Mouse (Mus musculus) lung, postnatal 0 days (tissue): ENCODE results near the gene Fbxl18. TPM values are rescaled to one million over a fixed set of nuclear protein-coding genes. Genes with fewer than 3 reads are reported as not detected.

ENCODE experiments used
- ATAC-seq: fragments of 200-750 bp; cut with Nextera tagmentation; 2 replicates; pipeline ENCODE4 v1.8.0; 2017; ENCODE audit warnings: moderate library complexity
- DNase-seq: peaks from one replicate; pipeline ENCODE4 v3.0.0-alpha.2; 2016; ENCODE audit warnings: low spot score
- H3K27ac ChIP-seq: fragments of 300-500 bp; sonication (generic); 2 replicates; pipeline ENCODE4 v1.5.1; 2014; ENCODE audit warnings: antibody characterized with exemption, mild to moderate bottlenecking, low read length, mixed read lengths
- H3K27me3 ChIP-seq: fragments of 300-500 bp; sonication (generic); replicated peaks from 2 replicates; pipeline ENCODE4 v1.6.1; 2014; ENCODE audit warnings: low read length, mixed read lengths; ENCODE audit not compliant: insufficient read depth
- H3K36me3 ChIP-seq: fragments of 300-500 bp; sonication (generic); 2 replicates; pipeline ENCODE4 v1.6.1; 2014; ENCODE audit warnings: low read length, mixed read lengths; ENCODE audit not compliant: insufficient read depth
- H3K4me1 ChIP-seq: fragments of 300-500 bp; sonication (generic); 2 replicates; pipeline ENCODE4 v1.6.1; 2014; ENCODE audit warnings: antibody characterized with exemption, low read depth, low read length, mixed read lengths; ENCODE audit not compliant: insufficient read depth
- H3K4me2 ChIP-seq: fragments of 300-500 bp; sonication (generic); replicated peaks from 2 replicates; pipeline ENCODE4 v1.6.1; 2014; ENCODE audit warnings: low read depth, mild to moderate bottlenecking, low read length, moderate library complexity, mixed read lengths
- H3K4me3 ChIP-seq: fragments of 300-500 bp; sonication (generic); 2 replicates; pipeline ENCODE4 v1.5.1; 2014; ENCODE audit warnings: low read depth, low read length
- H3K9ac ChIP-seq: fragments of 300-500 bp; sonication (generic); replicated peaks from 2 replicates; pipeline ENCODE4 v1.6.1; 2014; ENCODE audit warnings: low read depth, mild to moderate bottlenecking
- H3K9me3 ChIP-seq: fragments of 300-500 bp; sonication (generic); 2 replicates; pipeline ENCODE4 v1.6.1; 2016; ENCODE audit warnings: low read length, mixed read lengths
- CTCF ChIP-seq: IDR thresholded peaks from 2 replicates; pipeline ENCODE4 v1.5.1; 2016; ENCODE audit warnings: antibody characterized with exemption, mild to moderate bottlenecking
- EP300 ChIP-seq: IDR thresholded peaks from 2 replicates; pipeline ENCODE4 v1.6.1; 2016; ENCODE audit warnings: antibody characterized with exemption, mild to moderate bottlenecking, control low read depth
- WGBS: fragments of 180-500 bp; shearing (Covaris S2); extraction: QIAGEN DNeasy Blood & Tissue Kit; methylation state at CpG from one replicate; pipeline ENCODE4 v1.1.7; 2014; 5-methylcytosine and 5-hydroxymethylcytosine counted together
- polyA plus RNA-seq: library from polyadenylated mRNA; unstranded; fragments of >200 nt; fragmentation: Nextera tagmentation; extraction: Ambion mirVana; gene quantifications from 2 replicates; pipeline ENCODE4 v1.2.1, GENCODE M21; 2015

Fbxl18 gene
- polyA plus RNA-seq, 1 experiment from 2014 or later = 6.3 TPM

- ATAC-seq (peak; percentile 61), DNase-seq (peak; percentile 71)
- Histone ChIP-seq H3K27me3 (no peaks in the 10 kb centered on the region), H3K36me3 (no peaks in the 10 kb centered on the region), H3K4me2 (no peak overlapping the region), H3K27ac (no peak overlapping the region), H3K9ac (no peak overlapping the region), H3K9me3 (no peaks in the 10 kb centered on the region), H3K4me3 (no peak overlapping the region), H3K4me1 (no peaks in the 10 kb centered on the region)
- 76% methylated on average over 8 of the region's 8 CpGs for WGBS
- TF ChIP-seq EP300 = no peak
- no peak for TF ChIP-seq CTCF
These were observed 61.4 kb downstream of the Fbxl18 start for GRCm38 (mm10) chr5:142833646-142834438.

- H3K4me2 ChIP-seq = no peak overlapping the region
- TF ChIP-seq EP300 (no peak), CTCF (no peak)
These were observed 69.1 kb downstream of the Fbxl18 start for GRCm38 (mm10) chr5:142826131-142826530.

GRCm38 (mm10) chr5:142825665-142826064, 69.6 kb downstream of the Fbxl18 start:
- H3K36me3 ChIP-seq = no peaks in the 10 kb centered on the region
- no peak overlapping the region for H3K4me3 ChIP-seq
- ATAC-seq = no peak
- no peak for TF ChIP-seq EP300
- no peak for TF ChIP-seq CTCF
- WGBS = 74% methylated on average over 5 of the region's 5 CpGs
- DNase-seq = no peak
- no peak overlapping the region for H3K9ac ChIP-seq
- H3K27me3 ChIP-seq = no peaks in the 10 kb centered on the region
- no peak overlapping the region for H3K27ac ChIP-seq
- H3K9me3 ChIP-seq = no peaks in the 10 kb centered on the region
- H3K4me2 ChIP-seq = no peak overlapping the region
- peaks cover 3% of the 10 kb centered on the region; the same call in 1 of the 2 replicates for H3K4me1 ChIP-seq

More at GRCm38 (mm10) chr5:142826131-142826530, 69.1 kb downstream of the Fbxl18 start:
- Histone ChIP-seq H3K4me1 (peaks cover 3% of the 10 kb centered on the region; the same call in 1 of the 2 replicates), H3K4me3 (no peak overlapping the region), H3K27me3 (no peaks in the 10 kb centered on the region), H3K9me3 (no peaks in the 10 kb centered on the region), H3K36me3 (no peaks in the 10 kb centered on the region), H3K9ac (no peak overlapping the region), H3K27ac (no peak overlapping the region)
- no peak for DNase-seq
- 81% methylated on average over 4 of the region's 4 CpGs for WGBS
- ATAC-seq = no peak

- Histone ChIP-seq H3K9ac (no peak overlapping the region), H3K4me2 (peak overlapping the region; percentile 88), H3K9me3 (no peaks in the 10 kb centered on the region), H3K27ac (peak overlapping the region; percentile 100), H3K27me3 (no peaks in the 10 kb centered on the region), H3K36me3 (no peaks in the 10 kb centered on the region), H3K4me1 (peaks cover 3% of the 10 kb centered on the region; the same call in 1 of the 2 replicates), H3K4me3 (no peak overlapping the region; the same call in 1 of the 2 replicates)
- no peak for TF ChIP-seq EP300
- TF ChIP-seq CTCF = no peak
- ATAC-seq (no peak), DNase-seq (no peak)
- 31% methylated on average over 6 of the region's 6 CpGs for WGBS
These were observed 71.1 kb downstream of the Fbxl18 start for GRCm38 (mm10) chr5:142824091-142824490.

GRCm38 (mm10) chr5:142823096-142824062, 71.8 kb downstream of the Fbxl18 start:
- ATAC-seq (peak; percentile 50), DNase-seq (peak; percentile 91)
- Histone ChIP-seq H3K4me1 (peaks cover 3% of the 10 kb centered on the region; the same call in 1 of the 2 replicates), H3K27me3 (no peaks in the 10 kb centered on the region), H3K4me2 (peak overlapping the region; percentile 88), H3K9me3 (no peaks in the 10 kb centered on the region), H3K9ac (peak overlapping the region; percentile 98), H3K36me3 (no peaks in the 10 kb centered on the region), H3K4me3 (peak overlapping the region; percentile 96), H3K27ac (peak overlapping the region; percentile 100)
- WGBS = 13% methylated on average over 28 of the region's 31 CpGs
- no peak for TF ChIP-seq CTCF
- TF ChIP-seq EP300 = peak; percentile 12; the same call in 1 of the 2 replicates
